Mouse (Mus musculus): Measurements from ENCODE around the gene Perm1.

DNA sequence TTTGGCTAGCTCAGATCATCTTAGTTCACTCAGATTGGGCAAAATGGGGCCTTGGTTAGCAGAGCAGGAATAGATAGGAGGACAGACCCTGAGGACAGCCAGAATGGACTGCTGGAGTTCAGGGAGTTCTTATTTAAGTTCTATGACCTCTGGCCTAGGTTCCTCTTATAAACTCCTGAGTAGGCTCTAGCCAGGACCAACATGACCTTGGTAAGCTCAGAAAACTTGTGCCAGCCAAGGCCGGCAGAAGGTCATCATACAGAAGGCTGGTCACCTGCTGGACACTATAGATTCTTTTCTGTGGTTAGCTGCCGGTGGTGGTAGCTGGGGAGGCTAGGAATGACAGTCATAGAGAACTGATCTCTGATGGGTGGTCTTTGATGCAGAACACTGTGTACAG lies 528 bp downstream of the Perm1 start:
- no peak for TF ChIP-seq CTCF (IDR thresholded peaks at IDR 0.05; ENCODE audit: low read depth, low read length)
- no peak for TF ChIP-seq POLR2A (IDR thresholded peaks at IDR 0.05; ENCODE audit: insufficient read depth, low read length)

All from ES-Bruce4 (cell line).